In the genomic region with DNA sequence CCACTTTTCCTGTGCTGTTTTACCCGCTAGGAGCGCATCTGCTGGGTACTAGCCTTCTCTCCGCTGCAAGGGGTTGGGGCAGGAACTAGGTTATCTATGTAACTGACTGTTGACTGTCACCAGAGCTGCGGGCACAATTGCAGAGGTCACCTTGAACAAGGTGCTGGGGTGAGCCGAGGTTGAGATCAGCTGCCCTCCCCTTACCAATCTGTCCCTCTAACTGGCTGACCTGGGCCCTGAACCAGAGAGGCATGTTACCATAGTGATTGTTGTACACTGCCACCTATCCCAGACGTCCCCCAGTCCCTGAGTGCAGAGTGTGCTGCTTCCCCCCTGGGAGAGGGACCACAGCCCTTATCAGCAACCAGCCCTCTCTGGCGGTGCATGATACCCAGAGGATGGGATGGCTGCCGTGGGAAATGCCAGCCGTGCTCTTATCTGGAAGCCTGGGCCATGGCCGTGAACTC, we compare ENCODE assay signal across 11 mouse cellular contexts. TPM values are rescaled to one million over a fixed set of nuclear protein-coding genes. Genes with fewer than 3 reads are reported as not detected.
DNase-seq lines count a peak whose midpoint lies in the region; ATAC-seq and TF ChIP-seq lines count a peak whose summit lies in the region.
"Had no signal": no experiment of that assay in that cellular context is flagged by ENCODE, and none has a peak within 500 bp of the region (broad histone marks: within the 10 kb centered on the region; RNA-seq: fewer than 3 reads in every experiment).

No protein-coding gene starts in this region.

- no peak overlapping the region for H3K4me3 ChIP-seq in hindbrain, embryonic 13.5 days
- H3K4me3 ChIP-seq in hindbrain, postnatal 0 days (ENCODE audit: low read length) = no peak overlapping the region
- no peak overlapping the region for H3K4me3 ChIP-seq in intestine, embryonic 15.5 days (replicated peaks)
- H3K4me3 ChIP-seq in neural tube, embryonic 14.5 days (ENCODE audit: low read depth, low read length) = no peak overlapping the region
- H3K4me3 ChIP-seq: embryonic facial prominence, embryonic 12.5 days had no signal

- H3K36me3 ChIP-seq in hindbrain, embryonic 13.5 days = no peaks in the 10 kb centered on the region
- no peaks in the 10 kb centered on the region for H3K36me3 ChIP-seq in hindbrain, postnatal 0 days (ENCODE audit: insufficient read depth, low read length)
- H3K36me3 ChIP-seq in intestine, embryonic 15.5 days = no peaks in the 10 kb centered on the region
- no peaks in the 10 kb centered on the region for H3K36me3 ChIP-seq in neural tube, embryonic 14.5 days (ENCODE audit: control insufficient read depth, insufficient read depth, low read length)
- H3K36me3 ChIP-seq: embryonic facial prominence, embryonic 12.5 days had no signal

- DNase-seq in hindbrain, postnatal 0 days (ENCODE audit: low spot score) = no peak
- DNase-seq in c-Kit-negative CD71-positive TER-119-positive erythroid progenitor cells, embryonic 14.5 days (ENCODE audit: low read depth, low spot score) = peak; percentile 87
- DNase-seq in lung, postnatal 14 days = no peak
- no peak for DNase-seq in left cerebral cortex, postnatal 36 days (ENCODE audit: low spot score in 2 of 2)

- no peaks in the 10 kb centered on the region for H3K9me3 ChIP-seq in hindbrain, embryonic 13.5 days
- H3K9me3 ChIP-seq in hindbrain, postnatal 0 days (ENCODE audit: low read length) = no peaks in the 10 kb centered on the region
- H3K9me3 ChIP-seq in intestine, embryonic 15.5 days = no peaks in the 10 kb centered on the region
- no peaks in the 10 kb centered on the region for H3K9me3 ChIP-seq in neural tube, embryonic 14.5 days (ENCODE audit: control insufficient read depth, low read length)
- H3K9me3 ChIP-seq: embryonic facial prominence, embryonic 12.5 days had no signal

- H3K27ac ChIP-seq in hindbrain, embryonic 13.5 days = peak overlapping the region; percentile 72; the same call in 1 of the 2 replicates
- no peak overlapping the region for H3K27ac ChIP-seq in hindbrain, postnatal 0 days
- peak overlapping the region; percentile 87 for H3K27ac ChIP-seq in intestine, embryonic 15.5 days
- peak overlapping the region; percentile 48; the same call in 1 of the 2 replicates for H3K27ac ChIP-seq in neural tube, embryonic 14.5 days (ENCODE audit: low read depth, low read length)
- H3K27ac ChIP-seq: embryonic facial prominence, embryonic 12.5 days; kidney, postnatal 0 days had no signal

- intact Hi-C loops in left cerebral cortex, postnatal 36 days (cut with DNase I) = no loop called here

- no peak for ATAC-seq in hindbrain, embryonic 13.5 days (ENCODE audit: low FRiP score)
- ATAC-seq in hindbrain, postnatal 0 days = no peak
- peak; percentile 14; the same call in 1 of the 2 replicates for ATAC-seq in intestine, embryonic 15.5 days
- no peak for ATAC-seq in neural tube, embryonic 14.5 days (ENCODE audit: low read depth)
- no peak for ATAC-seq in CD4-positive, CD25-positive, alpha-beta regulatory T cell, adult 4 months

- H3K4me1 ChIP-seq in hindbrain, embryonic 13.5 days (replicated peaks) = peaks cover 73% of the 10 kb centered on the region
- H3K4me1 ChIP-seq in hindbrain, postnatal 0 days (ENCODE audit: insufficient read depth, low read length) = peaks cover 8% of the 10 kb centered on the region; the same call in 1 of the 2 replicates
- H3K4me1 ChIP-seq in intestine, embryonic 15.5 days (replicated peaks) = peaks cover 93% of the 10 kb centered on the region
- H3K4me1 ChIP-seq in neural tube, embryonic 14.5 days (ENCODE audit: control insufficient read depth, insufficient read depth, low read length) = peaks cover 25% of the 10 kb centered on the region

- TF ChIP-seq CTCF in hindbrain, postnatal 0 days (IDR thresholded peaks at IDR 0.05; ENCODE audit: low read depth) = no peak

- WGBS in hindbrain, embryonic 13.5 days = 63% methylated on average over 10 of the region's 10 CpGs
- WGBS in hindbrain, postnatal 0 days = 67% methylated on average over 10 of the region's 10 CpGs
- 64% methylated on average over 10 of the region's 10 CpGs for WGBS in intestine, embryonic 15.5 days
- 68% methylated on average over 10 of the region's 10 CpGs for WGBS in neural tube, embryonic 14.5 days

- H3K9ac ChIP-seq in hindbrain, embryonic 13.5 days = 0 out of 2 replicates have a peak overlapping the region, but pooled peaks have one; percentile 15
- no peak overlapping the region for H3K9ac ChIP-seq in hindbrain, postnatal 0 days (replicated peaks; ENCODE audit: low read length)
- no peak overlapping the region for H3K9ac ChIP-seq in intestine, embryonic 15.5 days
- H3K9ac ChIP-seq in neural tube, embryonic 14.5 days (replicated peaks; ENCODE audit: low read depth, low read length) = no peak overlapping the region
- H3K9ac ChIP-seq: embryonic facial prominence, embryonic 12.5 days had no signal

- peaks cover 5% of the 10 kb centered on the region; the same call in 1 of the 2 replicates for H3K27me3 ChIP-seq in hindbrain, embryonic 13.5 days
- H3K27me3 ChIP-seq in hindbrain, postnatal 0 days (ENCODE audit: insufficient read depth, low read length) = no peaks in the 10 kb centered on the region
- no peaks in the 10 kb centered on the region; the same call in 1 of the 2 replicates for H3K27me3 ChIP-seq in intestine, embryonic 15.5 days (replicated peaks)
- no peaks in the 10 kb centered on the region for H3K27me3 ChIP-seq in neural tube, embryonic 14.5 days (ENCODE audit: control insufficient read depth, insufficient read depth, low read length)

- H3K4me2 ChIP-seq in hindbrain, embryonic 13.5 days = no peak overlapping the region
- no peak overlapping the region for H3K4me2 ChIP-seq in hindbrain, postnatal 0 days (ENCODE audit: low read depth, low read length)
- H3K4me2 ChIP-seq in intestine, embryonic 15.5 days (replicated peaks) = peak overlapping the region; percentile 5; the same call in 1 of the 2 replicates
- no peak overlapping the region for H3K4me2 ChIP-seq in neural tube, embryonic 14.5 days (ENCODE audit: low read depth, low read length)
- H3K4me2 ChIP-seq: embryonic facial prominence, embryonic 12.5 days had no signal

RNA-seq across cellular contexts. Expression of a gene that starts 39.1 kb away (rescaled TPM):
- not detected in 2 replicates for polyA plus RNA-seq in hindbrain, embryonic 13.5 days (2015; fragmentation: Nextera tagmentation; extraction: Ambion mirVana)
- total RNA-seq in hindbrain, postnatal 0 days (2014; rRNA removed) = 2.0 and 3.2 TPM in 2 replicates
- 0.45 and 0.57 TPM in 2 replicates for polyA plus RNA-seq in hindbrain, postnatal 0 days (2015; fragmentation: Nextera tagmentation; extraction: Ambion mirVana)
- polyA plus RNA-seq in intestine, embryonic 15.5 days (2015; fragmentation: Nextera tagmentation; extraction: Ambion mirVana) = not detected in 2 replicates
- polyA plus RNA-seq in neural tube, embryonic 14.5 days (2014; fragmentation: Nextera tagmentation; extraction: Ambion mirVana) = not detected in 2 replicates
- not detected for polyA plus RNA-seq in CD4-positive, CD25-positive, alpha-beta regulatory T cell, adult 4 months (2017; shearing (Covaris generic))
- 1 to 10 TPM; 8.0 to 9.2 TPM for total RNA-seq in left cerebral cortex, postnatal 36 days (2021)
- total RNA-seq: gastrocnemius, adult 8-10 months had no signal
- polyA plus RNA-seq: kidney, postnatal 0 days had no signal

RNA-seq across cellular contexts. Expression of a gene that starts 39.5 kb away (rescaled TPM):
- 1.4 and 1.5 TPM in 2 replicates for polyA plus RNA-seq in hindbrain, embryonic 13.5 days (2015; fragmentation: Nextera tagmentation; extraction: Ambion mirVana)
- total RNA-seq in hindbrain, postnatal 0 days (2014; rRNA removed) = 28.0 and 37.6 TPM in 2 replicates
- polyA plus RNA-seq in hindbrain, postnatal 0 days (2015; fragmentation: Nextera tagmentation; extraction: Ambion mirVana) = 1.5 and 2.0 TPM in 2 replicates
- polyA plus RNA-seq in intestine, embryonic 15.5 days (2015; fragmentation: Nextera tagmentation; extraction: Ambion mirVana) = 4.9 and 5.2 TPM in 2 replicates
- 1.2 and 1.4 TPM in 2 replicates for polyA plus RNA-seq in neural tube, embryonic 14.5 days (2014; fragmentation: Nextera tagmentation; extraction: Ambion mirVana)
- under 1 TPM; 0.46 to 0.82 TPM for polyA plus RNA-seq in CD4-positive, CD25-positive, alpha-beta regulatory T cell, adult 4 months (2017; shearing (Covaris generic))
- 10 to 100 TPM; 33.9 to 35.3 TPM for total RNA-seq in left cerebral cortex, postnatal 36 days (2021)

RNA-seq across cellular contexts. Expression of a gene that starts 54.9 kb away (rescaled TPM):
- 38.0 and 38.5 TPM in 2 replicates for polyA plus RNA-seq in hindbrain, embryonic 13.5 days (2015; fragmentation: Nextera tagmentation; extraction: Ambion mirVana)
- 24.4 and 25.6 TPM in 2 replicates for total RNA-seq in hindbrain, postnatal 0 days (2014; rRNA removed)
- 25.2 and 25.3 TPM in 2 replicates for polyA plus RNA-seq in hindbrain, postnatal 0 days (2015; fragmentation: Nextera tagmentation; extraction: Ambion mirVana)
- polyA plus RNA-seq in intestine, embryonic 15.5 days (2015; fragmentation: Nextera tagmentation; extraction: Ambion mirVana) = 53.9 and 54.0 TPM in 2 replicates
- polyA plus RNA-seq in neural tube, embryonic 14.5 days (2014; fragmentation: Nextera tagmentation; extraction: Ambion mirVana) = 20.4 and 25.9 TPM in 2 replicates
- polyA plus RNA-seq in CD4-positive, CD25-positive, alpha-beta regulatory T cell, adult 4 months (2017; shearing (Covaris generic)) = 10 to 100 TPM; 12.1 to 12.7 TPM
- 10 to 100 TPM; 38.8 to 49.9 TPM for total RNA-seq in left cerebral cortex, postnatal 36 days (2021)
